Mouse (Mus musculus) testis, postnatal 10 days (tissue): ENCODE measurements around the gene Bcas3.
"Not testable (repeated sequence)": the region's sequence is repeated elsewhere in the genome, so short reads cannot be mapped to it uniquely, and the experiment has no call there.

ENCODE experiments used
- DNase-seq: peaks from one replicate; pipeline ENCODE4 v3.0.0; 2021; ENCODE audit warnings: low spot score

Bcas3 gene

GRCm38 (mm10) chr11:85712860-85713813 is 360.2 kb downstream of the Bcas3 start:
- peak; percentile 76 for DNase-seq

GRCm38 (mm10) chr11:85713814-85714208 is 360.8 kb downstream of the Bcas3 start:
- no peak for DNase-seq

- DNase-seq: no peak
Measured at GRCm38 (mm10) chr11:85714312-85714931, 361.5 kb downstream of the Bcas3 start.

- DNase-seq: not testable (repeated sequence)
Measured at GRCm38 (mm10) chr11:85716730-85717129, 363.8 kb downstream of the Bcas3 start.

GRCm38 (mm10) chr11:85719091-85719490 is 366.1 kb downstream of the Bcas3 start:
- no peak for DNase-seq

- peak; percentile 38 for DNase-seq
Measured at GRCm38 (mm10) chr11:85719766-85720165, 366.8 kb downstream of the Bcas3 start.

- peak; percentile 49 for DNase-seq
Measured at GRCm38 (mm10) chr11:85720269-85720773, 367.4 kb downstream of the Bcas3 start.

GRCm38 (mm10) chr11:85721986-85722385 is 369.0 kb downstream of the Bcas3 start:
- no peak for DNase-seq

- no peak for DNase-seq
Measured at GRCm38 (mm10) chr11:85724159-85724558, 371.2 kb downstream of the Bcas3 start.

GRCm38 (mm10) chr11:85729725-85730124 is 376.8 kb downstream of the Bcas3 start:
- no peak for DNase-seq

GRCm38 (mm10) chr11:85732462-85733012 is 379.6 kb downstream of the Bcas3 start:
- DNase-seq: no peak

GRCm38 (mm10) chr11:85733577-85733976 is 380.6 kb downstream of the Bcas3 start:
- no peak for DNase-seq

GRCm38 (mm10) chr11:85734317-85735211 is 381.6 kb downstream of the Bcas3 start:
- DNase-seq: no peak

GRCm38 (mm10) chr11:85737227-85737626 is 384.3 kb downstream of the Bcas3 start:
- DNase-seq: no peak

GRCm38 (mm10) chr11:85737893-85738292 is 384.9 kb downstream of the Bcas3 start:
- DNase-seq: no peak

GRCm38 (mm10) chr11:85738585-85738984 is 385.6 kb downstream of the Bcas3 start:
- no peak for DNase-seq

- no peak for DNase-seq
Measured at GRCm38 (mm10) chr11:85739266-85739977, 386.5 kb downstream of the Bcas3 start.

GRCm38 (mm10) chr11:85746373-85746772 is 393.4 kb downstream of the Bcas3 start:
- DNase-seq: no peak

- no peak for DNase-seq
Measured at GRCm38 (mm10) chr11:85748891-85749290, 395.9 kb downstream of the Bcas3 start.

- no peak for DNase-seq
Measured at GRCm38 (mm10) chr11:85751171-85751570, 398.2 kb downstream of the Bcas3 start.
